ENCODE assay signal across 8 mouse cellular contexts in the genomic region with DNA sequence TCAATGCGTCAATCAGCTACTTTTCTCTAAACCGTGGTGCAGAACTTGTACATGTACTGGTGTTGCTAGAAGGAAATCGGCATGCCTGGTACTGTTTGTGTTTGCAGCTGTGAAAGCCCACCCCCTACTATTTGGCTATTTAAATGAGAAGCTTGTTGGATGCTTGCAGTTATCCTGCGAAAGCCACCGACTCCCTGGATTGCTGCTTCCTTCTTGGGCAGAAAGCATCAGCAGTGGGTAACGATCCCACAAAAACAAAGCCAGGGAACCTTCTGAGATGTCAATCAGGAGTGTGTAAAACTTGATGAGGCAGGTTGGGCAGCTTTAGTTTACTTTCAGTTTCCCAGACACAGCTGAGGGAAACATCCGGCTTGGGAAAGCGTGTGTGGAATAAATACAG. TPM values are rescaled to one million over a fixed set of nuclear protein-coding genes. Genes with fewer than 3 reads are reported as not detected.
DNase-seq lines count a peak whose midpoint lies in the region; ATAC-seq and TF ChIP-seq lines count a peak whose summit lies in the region.

No protein-coding gene starts in this region.

- no peak for ATAC-seq in forebrain, embryonic 16.5 days
- ATAC-seq in liver, embryonic 15.5 days (ENCODE audit: insufficient read depth), result no peak

- 2% methylated on average over 8 of the region's 8 CpGs for WGBS in forebrain, embryonic 16.5 days
- 15% methylated on average over 8 of the region's 8 CpGs for WGBS in liver, embryonic 15.5 days (ENCODE audit: insufficient replicate concordance)

- peak overlapping the region; percentile 73 for H3K4me3 ChIP-seq in gastrocnemius, adult 2 months
- H3K4me3 ChIP-seq in ES-E14 (ENCODE audit: insufficient read depth in 1 of 2, low read depth in 1 of 2, low read length in 2 of 2, poor library complexity in 1 of 2, severe bottlenecking in 1 of 2), result peak overlapping the region; percentile 81 to 97
- peak overlapping the region; percentile 78 for H3K4me3 ChIP-seq in forebrain, embryonic 16.5 days (replicated peaks; ENCODE audit: low read length)
- no peak overlapping the region for H3K4me3 ChIP-seq in liver, embryonic 15.5 days (replicated peaks)

- no peaks in the 10 kb centered on the region for H3K36me3 ChIP-seq in ES-E14 (ENCODE audit: control insufficient read depth, insufficient read depth, low read length, poor library complexity, severe bottlenecking)
- no peaks in the 10 kb centered on the region for H3K36me3 ChIP-seq in forebrain, embryonic 16.5 days (ENCODE audit: control insufficient read depth, insufficient read depth)
- no peaks in the 10 kb centered on the region for H3K36me3 ChIP-seq in liver, embryonic 15.5 days (replicated peaks)

- no peaks in the 10 kb centered on the region for H3K9me3 ChIP-seq in ES-E14 (ENCODE audit: control insufficient read depth, insufficient read depth, low read depth, low read length)
- no peaks in the 10 kb centered on the region for H3K9me3 ChIP-seq in forebrain, embryonic 16.5 days (ENCODE audit: control insufficient read depth, low read length)
- no peaks in the 10 kb centered on the region for H3K9me3 ChIP-seq in liver, embryonic 15.5 days (replicated peaks)

- no peak for TF ChIP-seq CTCF in gastrocnemius, adult 2 months (IDR thresholded peaks at IDR 0.05)

- in situ Hi-C loops in ES-E14 (cut with MboI; ENCODE audit: low sequenced_read_pairs in 2 of 2, unreplicated experiment in 2 of 2), result no loop called here

- H3K4me2 ChIP-seq in forebrain, embryonic 16.5 days (ENCODE audit: low read length), result peak overlapping the region; percentile 72
- H3K4me2 ChIP-seq in liver, embryonic 15.5 days, result peak overlapping the region; percentile 62

- H3K27me3 ChIP-seq in forebrain, embryonic 16.5 days (replicated peaks; ENCODE audit: control insufficient read depth, insufficient read depth, low read length), result no peaks in the 10 kb centered on the region
- H3K27me3 ChIP-seq in liver, embryonic 15.5 days, result peaks cover 43% of the 10 kb centered on the region

- no peak overlapping the region for H3K27ac ChIP-seq in gastrocnemius, adult 2 months
- H3K27ac ChIP-seq in ES-E14 (ENCODE audit: insufficient read depth, low read depth, low read length, poor library complexity, severe bottlenecking), result no peak overlapping the region
- H3K27ac ChIP-seq in forebrain, embryonic 16.5 days (ENCODE audit: low read length), result peak overlapping the region; percentile 99
- H3K27ac ChIP-seq in liver, embryonic 15.5 days (replicated peaks), result no peak overlapping the region

- no peak for DNase-seq in gastrocnemius, adult 2 months
- DNase-seq in gastrocnemius, postnatal 14 days, result no peak
- no peak for DNase-seq in ES-E14 (ENCODE audit: low read depth, low spot score)
- DNase-seq in telencephalon, adult 2 months (ENCODE audit: low read depth, low spot score), result peak; percentile 12
- no peak for DNase-seq in layer of hippocampus, adult 8-10 months (ENCODE audit: low spot score in 2 of 2)
- DNase-seq in spleen, adult 12 weeks (ENCODE audit: low spot score), result no peak

- H3K9ac ChIP-seq in ES-E14 (ENCODE audit: insufficient read depth, low read depth, low read length, poor library complexity, severe bottlenecking), result no peak overlapping the region
- H3K9ac ChIP-seq in forebrain, embryonic 16.5 days (replicated peaks; ENCODE audit: low read depth, low read length), result peak overlapping the region; percentile 87
- H3K9ac ChIP-seq in liver, embryonic 15.5 days, result no peak overlapping the region

- H3K4me1 ChIP-seq in ES-E14 (ENCODE audit: control insufficient read depth in 2 of 2, insufficient read depth in 2 of 2, low read length in 2 of 2, poor library complexity in 1 of 2), result no peaks in the 10 kb centered on the region
- peaks cover 13% of the 10 kb centered on the region for H3K4me1 ChIP-seq in forebrain, embryonic 16.5 days (replicated peaks; ENCODE audit: control insufficient read depth, insufficient read depth, low read length)
- H3K4me1 ChIP-seq in liver, embryonic 15.5 days (replicated peaks), result peaks cover 5% of the 10 kb centered on the region; the same call in 1 of the 2 replicates

- intact Hi-C loops in gastrocnemius, adult 2 months (cut with DNase I), result no loop called here
- intact Hi-C loops in gastrocnemius, postnatal 14 days (cut with DNase I; ENCODE audit: low total_unique reads), result no loop called here

TF ChIP-seq in ES-E14, 5 proteins besides CTCF, POLR2A, EP300 and RAD21:
- no peak for TF ChIP-seq ZNF384 (IDR thresholded peaks at IDR 0.05; ENCODE audit: low read depth, low read length)
- TF ChIP-seq MAFK (IDR thresholded peaks at IDR 0.05; ENCODE audit: insufficient read depth, low read depth, low read length), result no peak
- no peak for TF ChIP-seq HCFC1 (IDR thresholded peaks at IDR 0.05; ENCODE audit: borderline replicate concordance, insufficient read depth, low read length)
- TF ChIP-seq ZC3H11A (IDR thresholded peaks at IDR 0.05; ENCODE audit: borderline replicate concordance, low read depth, low read length), result no peak

RNA-seq across cellular contexts. Expression of a gene that starts 0.7 kb away (rescaled TPM):
- under 1 TPM; 0.20 to 0.22 TPM for total RNA-seq in gastrocnemius, adult 2 months (2021)
- under 1 TPM; 0.29 to 0.78 TPM for total RNA-seq in gastrocnemius, postnatal 14 days (2021)
- 2.6 and 3.9 TPM in 2 replicates for total RNA-seq in ES-E14 (2012; rRNA removed)
- polyA plus RNA-seq in forebrain, embryonic 16.5 days (2015; fragmentation: Nextera tagmentation; extraction: Ambion mirVana), result 53.0 and 84.4 TPM in 2 replicates
- polyA plus RNA-seq in liver, embryonic 15.5 days (2015; fragmentation: Nextera tagmentation; extraction: Ambion mirVana), result 0.10 TPM in 1 of 2 replicates, not detected in the other
- 100 to 1,000 TPM; 427 to 543 (median 478) TPM for total RNA-seq in layer of hippocampus, adult 8-10 months (2022)

Comparison
In these comparisons a context has a peak if more than half of its experiments do, and no peak if none do; other contexts are left out.
1. RNA of a gene that starts 0.7 kb away (total RNA-seq): 427 to 543 TPM in layer of hippocampus, adult 8-10 months; 2.6 to 3.9 TPM in ES-E14, 0.29 to 0.78 TPM in gastrocnemius, postnatal 14 days and 0.20 to 0.22 TPM in gastrocnemius, adult 2 months; every median in the first group is over 10 times any median in the second.